Mouse (Mus musculus): Measurements from ENCODE around the gene Cpt1b. TPM values are rescaled to one million over a fixed set of nuclear protein-coding genes. Genes with fewer than 3 reads are reported as not detected.

The Cpt1b gene
- total and polyA plus RNA-seq, 3 experiments = 0.92 to 2.0 TPM; not detected in 1

DNA sequence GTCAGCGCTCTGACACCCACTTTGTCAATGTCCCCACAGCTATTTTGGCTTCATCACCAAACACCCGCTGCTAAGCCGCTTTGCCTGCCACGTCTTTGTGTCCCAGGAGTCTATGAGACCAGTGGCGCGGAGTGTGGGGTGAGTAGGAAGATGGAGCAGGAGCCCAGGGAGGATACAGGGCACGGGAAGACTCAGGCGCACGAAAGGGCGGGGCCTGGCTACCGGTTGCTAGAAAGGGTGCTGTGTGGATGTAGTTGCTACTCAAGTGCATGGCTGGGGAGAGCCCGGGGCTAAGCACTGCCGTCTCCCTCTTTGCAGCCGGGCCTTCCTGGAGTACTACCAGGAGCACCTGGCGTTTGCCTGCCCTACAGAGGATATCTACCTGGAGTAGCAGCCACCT lies 35.7 kb upstream of the Cpt1b start:
- H3K27me3 ChIP-seq (ENCODE audit: control insufficient read depth in 1 of 2, insufficient read depth in 2 of 2, low read length in 2 of 2) = peaks cover 0 to 2% of the 10 kb centered on the region in 2 experiments; a peak in 1 of 4 replicates
- no peaks in the 10 kb centered on the region for H3K4me1 ChIP-seq (ENCODE audit: control insufficient read depth in 1 of 2, insufficient read depth in 2 of 2, low read length in 2 of 2)

DNA sequence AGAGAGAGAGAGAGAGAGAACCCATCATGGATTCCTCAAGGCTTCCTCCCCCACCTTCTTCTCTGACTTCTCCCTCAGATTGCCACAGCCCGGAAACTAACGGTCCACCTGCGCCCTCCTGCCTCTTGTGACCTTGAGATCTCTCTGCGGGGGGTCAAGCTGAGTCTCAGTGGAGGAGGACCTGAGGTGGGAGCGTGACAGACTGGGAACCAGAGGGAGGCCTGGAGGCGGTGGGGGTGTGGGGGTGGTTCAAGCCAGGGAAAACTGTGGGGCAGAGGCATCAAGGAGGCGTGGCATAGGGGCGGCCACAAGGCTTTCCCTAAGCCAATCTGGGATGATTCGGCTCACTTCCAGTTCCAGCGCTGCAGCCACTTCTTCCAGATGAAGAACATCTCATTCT lies 34.6 kb upstream of the Cpt1b start:
- no peak for DNase-seq (ENCODE audit: low read depth, low spot score)
- Histone ChIP-seq H3K9ac (ENCODE audit: control insufficient read depth, low read depth, low read length, poor library complexity, severe bottlenecking) (no peak overlapping the region), H3K36me3 (ENCODE audit: control insufficient read depth in 1 of 2, insufficient read depth in 2 of 2, low read length in 2 of 2) (no peaks in the 10 kb centered on the region), H3K79me2 (ENCODE audit: control insufficient read depth, insufficient read depth, low read length, poor library complexity) (no peaks in the 10 kb centered on the region), H3K4me3 (ENCODE audit: control insufficient read depth in 1 of 2, insufficient read depth in 1 of 2, low read depth in 2 of 2, low read length in 2 of 2) (no peak overlapping the region), H3K9me3 (replicated peaks; ENCODE audit: insufficient read depth, low read length) (no peaks in the 10 kb centered on the region), H3K27ac (ENCODE audit: control insufficient read depth, low read depth, low read length) (no peak overlapping the region), H3K27me3 (ENCODE audit: control insufficient read depth in 1 of 2, insufficient read depth in 2 of 2, low read length in 2 of 2) (peaks cover 0 to 2% of the 10 kb centered on the region in 2 experiments; a peak in 1 of 4 replicates), H3K4me1 (ENCODE audit: control insufficient read depth in 1 of 2, insufficient read depth in 2 of 2, low read length in 2 of 2) (no peaks in the 10 kb centered on the region)
- TF ChIP-seq NELFE (IDR thresholded peaks at IDR 0.05; ENCODE audit: low read depth, low read length) (no peak), CHD2 (IDR thresholded peaks at IDR 0.05; ENCODE audit: low read length) (no peak), BHLHE40 (IDR thresholded peaks at IDR 0.05; ENCODE audit: borderline replicate concordance, low read depth, low read length) (no peak), USF2 (IDR thresholded peaks at IDR 0.05; ENCODE audit: borderline replicate concordance in 1 of 2, insufficient read depth in 1 of 2, low read depth in 1 of 2, low read length in 2 of 2) (no peak), E2F4 (IDR thresholded peaks at IDR 0.05; ENCODE audit: borderline replicate concordance, low read depth, low read length) (no peak), RCOR1 (IDR thresholded peaks at IDR 0.05; ENCODE audit: low read depth, low read length) (no peak), ETS1 (IDR thresholded peaks at IDR 0.05; ENCODE audit: low read depth, low read length) (no peak), SIN3A (IDR thresholded peaks at IDR 0.05; ENCODE audit: low read length) (no peak), CHD1 (IDR thresholded peaks at IDR 0.05; ENCODE audit: low read depth, low read length) (no peak), GATA1 (IDR thresholded peaks at IDR 0.05; ENCODE audit: low read depth, low read length) (no peak), KAT2A (conservative IDR thresholded peaks at IDR 0.05; ENCODE audit: low read depth, low read length) (no peak), MYB (IDR thresholded peaks at IDR 0.05; ENCODE audit: low read depth, low read length) (no peak), ZNF384 (IDR thresholded peaks at IDR 0.05; ENCODE audit: low read depth, low read length) (no peak), SMC3 (IDR thresholded peaks at IDR 0.05; ENCODE audit: low read depth, low read length) (no peak), JUND (IDR thresholded peaks at IDR 0.05; ENCODE audit: low read depth, low read length) (no peak), POLR2AphosphoS2 (IDR thresholded peaks at IDR 0.05; ENCODE audit: low read length) (no peak)

More for the DNA sequence above, 35.7 kb upstream of the Cpt1b start:
- no peak for DNase-seq (ENCODE audit: low read depth, low spot score)
- Histone ChIP-seq H3K79me2 (ENCODE audit: control insufficient read depth, insufficient read depth, low read length, poor library complexity) (no peaks in the 10 kb centered on the region), H3K9ac (ENCODE audit: control insufficient read depth, low read depth, low read length, poor library complexity, severe bottlenecking) (no peak overlapping the region), H3K27ac (ENCODE audit: control insufficient read depth, low read depth, low read length) (no peak overlapping the region), H3K9me3 (replicated peaks; ENCODE audit: insufficient read depth, low read length) (no peaks in the 10 kb centered on the region), H3K36me3 (ENCODE audit: control insufficient read depth in 1 of 2, insufficient read depth in 2 of 2, low read length in 2 of 2) (no peaks in the 10 kb centered on the region), H3K4me3 (ENCODE audit: control insufficient read depth in 1 of 2, insufficient read depth in 1 of 2, low read depth in 2 of 2, low read length in 2 of 2) (no peak overlapping the region)
- no peak for TF ChIP-seq USF1 (IDR thresholded peaks at IDR 0.05; ENCODE audit: low read depth, low read length)
- no peak for TF ChIP-seq MAFK (IDR thresholded peaks at IDR 0.05; ENCODE audit: borderline replicate concordance, low read depth, low read length)
- TF ChIP-seq CHD1 (IDR thresholded peaks at IDR 0.05; ENCODE audit: low read depth, low read length) = no peak
- TF ChIP-seq EP300 (IDR thresholded peaks at IDR 0.05; ENCODE audit: low read depth in 1 of 2, low read length in 2 of 2) = no peak
- TF ChIP-seq ZC3H11A (IDR thresholded peaks at IDR 0.05; ENCODE audit: low read depth, low read length) = no peak
- TF ChIP-seq KAT2A (conservative IDR thresholded peaks at IDR 0.05; ENCODE audit: low read depth, low read length) = no peak
- TF ChIP-seq ELF1 (IDR thresholded peaks at IDR 0.05; ENCODE audit: low read depth, low read length) = no peak
